8 mouse cellular contexts compared by ENCODE assay signal in the genomic region with DNA sequence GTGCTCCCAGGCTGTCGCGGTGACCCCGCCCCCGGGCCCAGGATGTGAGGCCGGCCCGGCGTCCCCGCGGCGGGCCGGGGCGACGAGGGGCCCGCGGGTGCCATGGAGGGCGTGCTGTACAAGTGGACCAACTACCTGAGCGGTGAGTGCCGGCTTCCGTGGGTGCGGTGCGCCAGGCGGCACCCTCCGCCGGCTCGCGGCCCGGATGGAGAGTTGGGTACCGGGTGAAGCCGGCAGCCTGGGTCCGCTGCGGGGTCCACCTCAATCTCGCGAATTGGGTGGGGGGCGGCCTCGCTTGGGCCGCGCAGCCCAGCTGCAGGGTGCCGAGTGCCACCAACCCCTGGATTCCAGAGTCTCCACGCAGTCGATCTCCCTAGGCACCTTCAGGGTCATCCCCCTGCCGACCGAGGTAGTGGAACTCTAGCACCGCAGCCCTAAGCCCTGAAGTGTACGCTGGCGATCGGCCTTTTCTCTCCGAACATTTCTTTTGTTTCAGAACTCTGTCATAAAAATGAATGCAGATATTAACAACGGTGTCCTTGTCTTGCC. TPM values are rescaled to one million over a fixed set of nuclear protein-coding genes. Genes with fewer than 3 reads are reported as not detected.
DNase-seq lines count a peak whose midpoint lies in the region; ATAC-seq and TF ChIP-seq lines count a peak whose summit lies in the region.

No protein-coding gene starts in this region.

- no peak for TF ChIP-seq POLR2A in spleen, adult 2 months (IDR thresholded peaks at IDR 0.05; ENCODE audit: low read depth, low read length)
- TF ChIP-seq POLR2A in limb, embryonic 14.5 days (IDR thresholded peaks at IDR 0.05; ENCODE audit: borderline replicate concordance, extremely low read depth, insufficient read depth, insufficient read length), result no peak

- WGBS in spleen, adult 2 months, result 2% methylated on average over 45 of the region's 48 CpGs
- WGBS in limb, embryonic 14.5 days, result under 1% methylated on average over 26 of the region's 48 CpGs

- H3K4me2 ChIP-seq in limb, embryonic 14.5 days (replicated peaks; ENCODE audit: low read depth, low read length, severe bottlenecking), result peak overlapping the region; percentile 78

- H3K9ac ChIP-seq in limb, embryonic 14.5 days (ENCODE audit: low read depth, low read length, severe bottlenecking), result peak overlapping the region; percentile 88

- H3K27me3 ChIP-seq in spleen, adult 2 months (ENCODE audit: control insufficient read depth, insufficient read depth, low read length), result peaks cover 10% of the 10 kb centered on the region
- H3K27me3 ChIP-seq in limb, embryonic 14.5 days (ENCODE audit: control insufficient read depth, insufficient read depth, low read length), result no peaks in the 10 kb centered on the region

- peak; percentile 34 for DNase-seq in embryo, embryonic 10 days (ENCODE audit: low spot score)
- no peak for DNase-seq in embryo, embryonic 11 days
- DNase-seq in spleen, adult 2 months (ENCODE audit: low read depth in 1 of 2, low spot score in 2 of 2), result no peak
- DNase-seq in spleen, adult 12 weeks (ENCODE audit: low spot score), result no peak
- no peak for DNase-seq in limb, embryonic 14.5 days (ENCODE audit: low spot score)
- DNase-seq in gastrocnemius, postnatal 4 days (ENCODE audit: low spot score in 2 of 2), result no peak
- DNase-seq in layer of hippocampus, adult 8-10 months (ENCODE audit: low spot score in 2 of 2), result no peak
- DNase-seq in cerebellum, postnatal 4 days (ENCODE audit: low spot score in 2 of 2), result no peak

- H3K4me1 ChIP-seq in spleen, adult 2 months (ENCODE audit: control insufficient read depth, insufficient read depth, insufficient read length), result peaks cover 3% of the 10 kb centered on the region
- H3K4me1 ChIP-seq in limb, embryonic 14.5 days (ENCODE audit: control insufficient read depth, insufficient read depth, low read length), result peaks cover 26% of the 10 kb centered on the region

- no peaks in the 10 kb centered on the region for H3K36me3 ChIP-seq in spleen, adult 2 months (ENCODE audit: control insufficient read depth, insufficient read depth, low read length)
- H3K36me3 ChIP-seq in limb, embryonic 14.5 days (ENCODE audit: control insufficient read depth, insufficient read depth, low read length), result no peaks in the 10 kb centered on the region

- no peak for TF ChIP-seq CTCF in spleen, adult 2 months (IDR thresholded peaks at IDR 0.05; ENCODE audit: extremely low read depth, insufficient read depth, insufficient read length, insufficient replicate concordance)

- no peak overlapping the region for H3K27ac ChIP-seq in spleen, adult 2 months (ENCODE audit: insufficient read depth, low read length)
- H3K27ac ChIP-seq in limb, embryonic 14.5 days (replicated peaks; ENCODE audit: low read depth, low read length), result peak overlapping the region; percentile 52; the same call in 1 of the 2 replicates

- H3K4me3 ChIP-seq in spleen, adult 2 months (ENCODE audit: extremely low read depth, insufficient read depth, insufficient read length), result peak overlapping the region; percentile 62
- H3K4me3 ChIP-seq in limb, embryonic 14.5 days (replicated peaks; ENCODE audit: low read length), result peak overlapping the region; percentile 96

- no peak for ATAC-seq in limb, embryonic 14.5 days (ENCODE audit: low FRiP score, low read depth)

- no peaks in the 10 kb centered on the region for H3K9me3 ChIP-seq in limb, embryonic 14.5 days (ENCODE audit: control insufficient read depth, low read length)

RNA-seq across cellular contexts. Expression of gene Plekha8, which starts 0.5 kb away (rescaled TPM):
- polyA plus RNA-seq in spleen, adult 2 months (2012; rRNA removed), result 1.00 and 1.2 TPM in 2 replicates
- polyA plus RNA-seq in limb, embryonic 14.5 days (2012; rRNA removed), result 12.6 and 15.5 TPM in 2 replicates
- 14.0 and 15.5 TPM in 2 replicates for polyA plus RNA-seq in limb, embryonic 14.5 days (2014; fragmentation: Nextera tagmentation; extraction: Ambion mirVana)
- 1 to 10 TPM; 8.1 to 9.1 TPM for total RNA-seq in gastrocnemius, postnatal 4 days (2021)
- 10 to 100 TPM; 11.1 to 14.3 (median 12.6) TPM for total RNA-seq in layer of hippocampus, adult 8-10 months (2022)

RNA-seq across cellular contexts. Expression of gene Fkbp14, which starts 1.7 kb away (rescaled TPM):
- polyA plus RNA-seq in spleen, adult 2 months (2012; rRNA removed), result 0.69 and 0.73 TPM in 2 replicates
- 57.0 and 59.1 TPM in 2 replicates for polyA plus RNA-seq in limb, embryonic 14.5 days (2012; rRNA removed)
- polyA plus RNA-seq in limb, embryonic 14.5 days (2014; fragmentation: Nextera tagmentation; extraction: Ambion mirVana), result 59.6 and 71.0 TPM in 2 replicates
- total RNA-seq in gastrocnemius, postnatal 4 days (2021), result 10 to 100 TPM; 31.6 to 35.2 TPM
- 10 to 100 TPM; 12.3 to 18.3 (median 13.7) TPM for total RNA-seq in layer of hippocampus, adult 8-10 months (2022)

RNA-seq across cellular contexts. Expression of gene Scrn1, which starts 29.1 kb away (rescaled TPM):
- polyA plus RNA-seq in spleen, adult 2 months (2012; rRNA removed), result 0.54 and 0.75 TPM in 2 replicates
- polyA plus RNA-seq in limb, embryonic 14.5 days (2012; rRNA removed), result 6.3 and 8.9 TPM in 2 replicates
- 8.0 and 9.6 TPM in 2 replicates for polyA plus RNA-seq in limb, embryonic 14.5 days (2014; fragmentation: Nextera tagmentation; extraction: Ambion mirVana)
- 10 to 100 TPM; 11.8 to 12.7 TPM for total RNA-seq in gastrocnemius, postnatal 4 days (2021)
- total RNA-seq in layer of hippocampus, adult 8-10 months (2022), result 100 to 1,000 TPM; 101 to 107 (median 103) TPM

Comparison
In these comparisons a context has a peak if more than half of its experiments do, and no peak if none do; other contexts are left out.
1. RNA of gene Scrn1, which starts 29.1 kb away (total RNA-seq): 101 to 107 TPM in layer of hippocampus, adult 8-10 months; 11.8 to 12.7 TPM in gastrocnemius, postnatal 4 days; every median in the first group is over 4 times any median in the second.